Mouse (Mus musculus) neural tube, embryonic 11.5 days (tissue): ENCODE data around the gene Ryr2. TPM values are rescaled to one million over a fixed set of nuclear protein-coding genes. Genes with fewer than 3 reads are reported as not detected.
"Not testable (repeated sequence)": the region's sequence is repeated elsewhere in the genome, so short reads cannot be mapped to it uniquely, and the experiment has no call there.

Source experiments
- ATAC-seq: fragments of 200-750 bp; cut with Nextera tagmentation; 2 replicates; pipeline ENCODE4 v1.8.0; 2017; ENCODE audit warnings: moderate number of reproducible peaks, mild to moderate bottlenecking, moderate TSS enrichment, moderate library complexity; ENCODE audit not compliant: insufficient read depth, low FRiP score, low TSS enrichment
- DNase-seq: peaks from one replicate; pipeline ENCODE4 v3.0.0-alpha.2; 2015; ENCODE audit warnings: low spot score
- H3K27ac ChIP-seq: fragments of 300-500 bp; sonication (generic); 2 replicates; pipeline ENCODE4 v1.5.1; 2014; ENCODE audit warnings: low read depth, mild to moderate bottlenecking, low read length
- H3K27me3 ChIP-seq: fragments of 300-500 bp; sonication (generic); 2 replicates; pipeline ENCODE4 v1.6.1; 2014; ENCODE audit warnings: mild to moderate bottlenecking, low read length, mixed read lengths; ENCODE audit not compliant: control insufficient read depth, insufficient read depth
- H3K36me3 ChIP-seq: fragments of 300-500 bp; sonication (generic); 2 replicates; pipeline ENCODE4 v1.6.1; 2014; ENCODE audit warnings: mild to moderate bottlenecking, low read length, moderate library complexity, mixed read lengths; ENCODE audit not compliant: control insufficient read depth, insufficient read depth
- H3K4me1 ChIP-seq: fragments of 300-500 bp; sonication (generic); 2 replicates; pipeline ENCODE4 v1.6.1; 2014; ENCODE audit warnings: low read length, mixed read lengths; ENCODE audit not compliant: control insufficient read depth, insufficient read depth
- H3K4me2 ChIP-seq: fragments of 300-500 bp; sonication (generic); 2 replicates; pipeline ENCODE4 v1.6.1; 2014; ENCODE audit warnings: low read depth, mild to moderate bottlenecking, moderate library complexity
- H3K4me3 ChIP-seq: fragments of 300-500 bp; sonication (generic); 2 replicates; pipeline ENCODE4 v1.5.1; 2014; ENCODE audit warnings: low read depth, low read length
- H3K9ac ChIP-seq: fragments of 300-500 bp; sonication (generic); 2 replicates; pipeline ENCODE4 v1.6.1; 2014; ENCODE audit warnings: mild to moderate bottlenecking, low read length
- H3K9me3 ChIP-seq: fragments of 300-500 bp; sonication (generic); 2 replicates; pipeline ENCODE4 v1.6.1; 2016; ENCODE audit warnings: low read length; ENCODE audit not compliant: control insufficient read depth
- WGBS: fragments of 180-500 bp; shearing (Covaris S2); extraction: QIAGEN DNeasy Blood & Tissue Kit; methylation state at CpG from one replicate; pipeline ENCODE4 v1.1.7; 2014; 5-methylcytosine and 5-hydroxymethylcytosine counted together
- polyA plus RNA-seq: library from polyadenylated mRNA; unstranded; fragments of >200 nt; fragmentation: Nextera tagmentation; extraction: Ambion mirVana; gene quantifications from 2 replicates; pipeline ENCODE4 v1.2.1, GENCODE M21; 2014

Ryr2 gene
- polyA plus RNA-seq, 1 experiment from 2014 or later, result 0.34 TPM

DNA sequence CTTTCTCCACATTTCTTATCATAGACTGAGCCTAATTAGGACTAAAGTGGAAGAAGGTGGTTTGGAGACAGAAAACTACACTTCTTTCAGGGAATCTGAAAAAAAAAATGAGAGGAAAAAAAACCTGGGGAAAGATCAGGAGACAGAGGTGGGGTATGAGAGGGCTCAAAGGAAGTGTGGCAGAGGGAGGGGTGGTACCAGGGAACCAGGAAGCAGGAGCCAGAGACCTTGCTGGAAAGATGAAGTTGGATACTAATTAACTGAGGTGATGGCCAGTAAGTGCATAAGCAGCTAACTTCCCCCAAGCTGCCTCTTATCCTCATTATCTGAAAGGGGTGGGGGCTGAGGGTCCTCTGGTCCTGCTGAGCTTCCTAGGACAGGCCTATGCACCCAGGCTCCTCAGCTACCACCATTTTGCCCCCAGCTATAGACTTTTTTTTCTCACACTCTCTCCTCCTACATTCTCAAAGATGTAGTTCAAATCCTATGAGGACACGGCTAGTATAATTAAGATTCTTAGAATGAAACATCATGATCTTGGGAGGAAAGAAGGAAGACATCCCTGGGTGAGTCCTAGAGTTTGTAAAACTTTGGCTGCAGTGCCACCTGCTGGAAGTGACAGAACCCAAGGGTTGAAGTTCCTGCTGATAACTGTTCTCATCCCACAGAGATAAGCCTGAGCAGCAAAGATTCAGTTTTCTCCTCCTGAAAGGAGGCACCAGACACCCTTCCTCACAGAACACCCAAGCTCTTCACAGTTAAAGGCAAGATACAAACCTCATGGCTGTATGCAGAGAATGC lies 543.3 kb downstream of the Ryr2 start:
- peak; percentile 66 for DNase-seq
- 62% methylated on average over 1 of the region's 1 CpGs for WGBS

DNA sequence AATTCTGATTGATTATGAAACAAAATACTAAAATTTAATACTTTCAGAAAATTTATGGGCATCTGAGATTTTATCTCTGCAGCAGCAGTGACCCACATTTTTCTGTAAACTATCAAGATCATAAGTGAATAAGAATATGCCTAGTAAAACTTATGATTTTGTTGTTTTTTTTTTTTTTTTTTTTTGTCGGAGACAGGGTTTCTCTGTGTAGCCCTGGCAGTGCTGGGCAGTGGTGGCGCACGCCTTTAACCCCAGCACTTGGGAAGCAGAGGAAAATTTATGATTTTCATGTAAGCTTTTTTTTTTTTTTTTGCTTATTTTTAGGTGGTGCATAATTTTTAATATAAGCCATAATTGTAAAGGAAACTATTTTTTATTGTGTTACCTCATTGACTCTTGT lies 557.1 kb downstream of the Ryr2 start:
- H3K9me3 ChIP-seq, result no peaks in the 10 kb centered on the region
- no peaks in the 10 kb centered on the region for H3K4me1 ChIP-seq
- no peak overlapping the region for H3K9ac ChIP-seq
- H3K4me2 ChIP-seq, result no peak overlapping the region
- WGBS, result 92% methylated on average over 3 of the region's 3 CpGs
- H3K36me3 ChIP-seq, result no peaks in the 10 kb centered on the region
- no peak for ATAC-seq
- H3K27me3 ChIP-seq, result no peaks in the 10 kb centered on the region
- H3K4me3 ChIP-seq, result no peak overlapping the region
- DNase-seq, result no peak
- no peak overlapping the region for H3K27ac ChIP-seq

More for the DNA sequence above, 543.3 kb downstream of the Ryr2 start:
- Histone ChIP-seq H3K27ac (no peak overlapping the region), H3K27me3 (no peaks in the 10 kb centered on the region), H3K36me3 (no peaks in the 10 kb centered on the region), H3K4me2 (no peak overlapping the region), H3K9me3 (no peaks in the 10 kb centered on the region), H3K4me3 (no peak overlapping the region), H3K4me1 (no peaks in the 10 kb centered on the region), H3K9ac (no peak overlapping the region)
- ATAC-seq, result peak; percentile 80; the same call in 1 of the 2 replicates

DNA sequence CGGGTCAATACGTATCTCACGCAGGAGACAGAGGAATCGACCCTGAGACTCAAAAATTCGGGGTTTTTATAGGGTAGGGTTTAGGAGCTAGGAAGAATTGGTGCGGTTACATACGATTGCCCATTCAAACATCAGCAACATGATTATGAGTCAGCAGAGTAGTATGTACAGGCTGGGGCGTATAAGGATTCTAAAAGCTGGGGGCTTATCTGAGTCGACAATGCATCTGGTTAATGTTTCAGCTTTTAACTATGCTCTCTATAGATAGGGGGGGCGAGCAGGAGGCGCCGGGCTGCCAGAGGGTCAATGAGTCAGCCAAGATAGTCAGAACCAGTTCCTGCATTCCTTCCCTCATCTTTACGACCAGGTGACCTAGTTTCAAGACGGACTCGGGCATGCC lies 557.6 kb downstream of the Ryr2 start:
- H3K9ac ChIP-seq, ATAC-seq, H3K4me2 ChIP-seq, H3K27ac ChIP-seq, H3K9me3 ChIP-seq, H3K27me3 ChIP-seq, DNase-seq, H3K36me3 ChIP-seq, H3K4me3 ChIP-seq, H3K4me1 ChIP-seq: not testable (repeated sequence)
- 84% methylated on average over 15 of the region's 15 CpGs for WGBS

DNA sequence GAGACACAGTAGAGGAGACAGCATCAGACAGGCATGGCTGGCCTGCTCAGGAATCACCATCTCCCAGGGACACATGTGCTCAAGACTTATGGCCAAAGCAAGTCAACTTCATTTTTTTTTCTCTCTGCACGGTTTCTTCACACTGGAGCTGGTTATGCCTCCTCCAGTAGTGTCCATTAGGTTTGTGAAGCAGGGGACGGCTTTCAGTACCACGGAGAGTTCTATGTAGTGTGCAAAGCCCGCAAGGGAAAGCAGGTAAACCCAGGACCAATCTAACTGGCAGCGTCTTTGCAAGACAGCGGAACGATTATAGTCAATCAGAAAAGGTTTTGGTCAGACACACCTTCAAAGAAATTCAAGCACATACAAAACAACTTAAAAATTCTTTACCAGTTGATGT lies 560.9 kb downstream of the Ryr2 start:
- DNase-seq (peak; percentile 20), ATAC-seq (no peak)
- no peaks in the 10 kb centered on the region for H3K9me3 ChIP-seq
- H3K27me3 ChIP-seq, result no peaks in the 10 kb centered on the region
- H3K4me2 ChIP-seq, result no peak overlapping the region
- no peaks in the 10 kb centered on the region for H3K36me3 ChIP-seq
- H3K4me1 ChIP-seq, result no peaks in the 10 kb centered on the region
- H3K9ac ChIP-seq, result no peak overlapping the region
- WGBS, result 50% methylated on average over 7 of the region's 7 CpGs
- no peak overlapping the region for H3K4me3 ChIP-seq
- H3K27ac ChIP-seq, result no peak overlapping the region

DNA sequence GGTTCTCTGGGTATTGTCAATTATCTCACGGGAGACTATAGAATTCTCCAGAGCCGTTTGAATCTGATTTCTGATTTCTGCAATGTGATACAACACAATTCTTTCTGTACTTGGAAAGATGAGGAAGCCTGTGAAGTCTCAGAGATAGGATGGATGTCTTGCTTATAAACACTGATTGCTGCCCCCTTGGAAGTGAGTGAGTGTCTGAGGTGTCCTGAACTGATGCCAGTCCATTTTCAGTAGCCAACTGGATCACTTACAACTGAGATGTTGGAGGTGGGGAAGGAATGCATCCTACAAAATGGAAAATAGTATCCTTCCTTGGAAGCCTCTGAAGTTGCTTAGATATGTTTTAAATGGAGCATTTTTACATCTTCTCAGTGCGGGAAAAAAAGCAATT lies 564.2 kb downstream of the Ryr2 start:
- DNase-seq (no peak), ATAC-seq (no peak)
- no peak overlapping the region for H3K27ac ChIP-seq
- H3K9ac ChIP-seq, result no peak overlapping the region
- no peaks in the 10 kb centered on the region for H3K27me3 ChIP-seq
- H3K4me2 ChIP-seq, result no peak overlapping the region
- WGBS, result 88% methylated on average over 3 of the region's 3 CpGs
- H3K9me3 ChIP-seq, result no peaks in the 10 kb centered on the region
- no peaks in the 10 kb centered on the region for H3K4me1 ChIP-seq
- H3K4me3 ChIP-seq, result no peak overlapping the region
- no peaks in the 10 kb centered on the region for H3K36me3 ChIP-seq

DNA sequence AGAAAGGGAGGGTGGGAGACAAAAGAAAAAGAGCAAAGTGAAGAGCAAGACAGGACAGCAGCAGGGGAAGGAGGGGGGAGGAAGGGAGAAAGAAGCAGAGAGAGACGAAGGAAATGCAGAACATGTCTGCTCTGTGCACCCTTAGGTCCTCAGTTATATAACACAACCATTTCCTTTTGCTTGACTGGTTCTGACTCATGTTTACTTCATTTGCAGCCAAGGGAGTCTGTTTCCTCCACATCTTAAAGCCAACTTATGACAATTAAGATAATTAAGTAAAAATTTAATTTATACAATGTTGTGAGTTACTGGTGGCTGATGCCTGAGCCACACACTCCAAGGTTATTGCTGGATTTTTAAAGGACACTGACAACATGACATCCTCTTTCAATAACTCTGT lies 569.9 kb downstream of the Ryr2 start:
- Histone ChIP-seq H3K9me3 (no peaks in the 10 kb centered on the region), H3K4me3 (no peak overlapping the region), H3K9ac (no peak overlapping the region), H3K4me1 (no peaks in the 10 kb centered on the region), H3K4me2 (no peak overlapping the region), H3K36me3 (no peaks in the 10 kb centered on the region), H3K27ac (no peak overlapping the region), H3K27me3 (no peaks in the 10 kb centered on the region)
- DNase-seq (no peak), ATAC-seq (no peak)
- 68% methylated on average over 1 of the region's 1 CpGs for WGBS

DNA sequence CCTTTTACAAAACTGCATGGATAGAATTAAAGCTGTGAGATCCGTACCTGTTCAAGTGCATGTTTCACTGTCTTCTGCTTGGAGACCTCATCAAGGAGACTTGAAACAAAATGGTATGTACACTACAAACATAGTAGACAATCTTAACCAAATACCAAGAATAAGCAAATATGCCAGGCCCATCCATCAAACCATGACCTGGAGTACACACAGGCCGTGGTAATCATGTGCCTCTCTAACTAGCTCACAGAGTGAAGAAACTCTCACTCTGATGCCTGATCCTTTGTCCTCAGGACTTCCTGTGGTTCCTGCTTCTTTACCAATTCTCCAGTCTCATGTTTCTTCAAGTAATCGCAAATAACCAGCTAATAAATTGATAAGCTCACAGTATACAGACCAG lies 570.9 kb downstream of the Ryr2 start:
- Histone ChIP-seq H3K9me3 (no peaks in the 10 kb centered on the region), H3K4me3 (no peak overlapping the region), H3K36me3 (no peaks in the 10 kb centered on the region), H3K27me3 (no peaks in the 10 kb centered on the region), H3K27ac (no peak overlapping the region), H3K4me1 (no peaks in the 10 kb centered on the region), H3K4me2 (no peak overlapping the region), H3K9ac (no peak overlapping the region)
- ATAC-seq (no peak), DNase-seq (no peak)
- WGBS, result 74% methylated on average over 3 of the region's 3 CpGs

DNA sequence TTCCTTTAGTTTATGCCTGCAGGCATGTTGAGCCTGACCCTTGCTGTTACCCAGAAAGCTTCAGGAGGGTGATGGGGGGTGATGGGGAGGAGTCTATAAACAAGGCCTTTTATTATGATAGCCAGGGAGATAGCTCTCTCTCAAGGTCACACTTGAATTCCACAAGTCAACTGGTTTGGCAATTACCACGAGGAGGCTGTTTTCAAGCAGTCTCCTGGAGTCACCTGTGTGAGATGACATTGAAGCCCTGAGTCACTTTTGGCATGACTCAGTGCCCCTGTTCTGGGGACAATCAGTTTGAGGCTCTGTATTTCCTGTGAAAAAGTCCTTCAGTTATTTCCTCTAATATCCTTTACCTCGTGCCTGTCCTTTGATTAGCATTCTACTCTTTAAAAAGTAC lies 573.5 kb downstream of the Ryr2 start:
- Histone ChIP-seq H3K9me3 (no peaks in the 10 kb centered on the region), H3K27ac (no peak overlapping the region), H3K9ac (no peak overlapping the region), H3K36me3 (no peaks in the 10 kb centered on the region), H3K4me3 (no peak overlapping the region), H3K4me2 (no peak overlapping the region), H3K27me3 (no peaks in the 10 kb centered on the region), H3K4me1 (no peaks in the 10 kb centered on the region)
- WGBS, result 53% methylated on average over 2 of the region's 2 CpGs
- DNase-seq (no peak), ATAC-seq (no peak)
